Mouse (Mus musculus) kidney, postnatal 4 days (tissue): Measurements from ENCODE around the gene Zfand2b.
A peak's percentile ranks its signal among the peaks of the same experiment; 100 is the strongest.

Source experiments
- DNase-seq, 2 experiments: peaks; one replicate each; pipeline ENCODE4 v3.0.0; 2021; ENCODE audit warnings: mixed read lengths in 2 of 2

The Zfand2b gene

DNA sequence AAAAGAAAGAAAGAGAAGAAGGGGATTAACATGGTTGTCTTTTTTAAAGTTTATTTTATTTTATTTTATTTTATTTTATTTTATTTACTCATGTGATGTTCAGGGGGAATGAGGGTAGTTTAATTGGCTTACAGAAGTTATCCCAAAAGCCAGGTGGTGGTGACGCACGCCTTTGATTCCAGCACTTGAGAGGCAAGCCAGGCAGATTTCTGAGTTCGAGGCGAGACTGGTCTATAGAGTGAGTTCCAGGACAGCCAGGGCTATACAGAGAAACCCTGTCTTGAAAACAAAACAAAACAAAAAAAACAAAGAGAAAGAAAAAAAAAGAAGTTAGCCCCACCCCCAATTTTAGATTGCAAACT is 8.2 kb upstream of the Zfand2b start:
- no peak for DNase-seq

DNA sequence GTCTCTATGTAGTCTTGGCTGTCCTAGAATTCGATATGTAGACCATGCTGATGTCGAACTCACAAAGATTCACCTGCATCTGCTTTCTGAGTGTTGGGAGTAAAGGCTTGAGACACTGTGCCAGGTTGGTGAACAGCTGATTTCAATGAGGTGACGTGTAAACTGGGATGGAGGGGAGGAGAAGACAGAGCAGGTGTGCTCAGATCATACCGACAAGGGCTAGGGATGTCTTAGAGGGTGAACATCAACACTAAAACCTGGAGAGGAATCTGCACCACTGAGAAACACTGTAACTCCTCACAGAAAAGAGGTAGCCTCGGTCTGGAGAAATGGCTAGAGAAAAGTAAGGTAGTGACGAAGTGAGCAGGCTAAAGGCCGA is 364 bp upstream of the Zfand2b start:
- no peak for DNase-seq

DNA sequence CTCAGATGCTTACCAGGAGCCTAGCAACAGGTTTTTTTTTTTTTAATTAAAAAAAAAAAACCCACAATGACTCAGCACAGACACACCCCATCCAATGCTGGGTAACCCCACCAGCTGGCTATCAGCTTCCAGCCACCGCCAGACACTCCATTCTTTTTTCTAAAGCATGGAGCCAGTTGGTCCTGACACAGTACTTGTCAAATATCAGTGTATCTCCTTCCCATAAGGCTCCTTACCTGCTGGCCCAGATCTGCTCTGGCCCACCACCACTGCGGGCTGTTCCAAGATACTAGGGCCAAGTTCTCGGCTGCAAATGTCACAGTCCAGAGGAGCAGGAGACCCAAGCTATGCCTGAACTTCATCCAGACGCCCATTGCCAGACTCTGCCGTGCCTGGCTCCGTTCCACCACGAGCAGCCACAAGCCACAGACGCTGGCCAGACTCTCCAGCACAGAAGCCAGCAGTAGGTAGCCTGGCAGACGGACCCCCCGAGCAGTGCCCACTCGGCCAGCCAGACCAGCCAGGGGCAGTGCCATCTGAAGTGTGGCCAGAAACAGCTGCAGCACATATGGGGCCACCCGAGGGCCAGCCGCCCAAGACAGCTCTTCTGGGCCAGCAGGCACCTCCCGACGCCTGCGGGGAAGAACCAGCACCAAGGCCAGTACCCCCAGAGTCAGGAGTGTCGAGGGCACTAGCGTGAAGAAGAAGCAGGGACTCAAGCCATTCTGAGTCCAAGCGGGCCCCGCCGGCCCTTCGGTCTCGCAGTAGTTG is 11.1 kb downstream of the Zfand2b start:
- DNase-seq: no peak

DNA sequence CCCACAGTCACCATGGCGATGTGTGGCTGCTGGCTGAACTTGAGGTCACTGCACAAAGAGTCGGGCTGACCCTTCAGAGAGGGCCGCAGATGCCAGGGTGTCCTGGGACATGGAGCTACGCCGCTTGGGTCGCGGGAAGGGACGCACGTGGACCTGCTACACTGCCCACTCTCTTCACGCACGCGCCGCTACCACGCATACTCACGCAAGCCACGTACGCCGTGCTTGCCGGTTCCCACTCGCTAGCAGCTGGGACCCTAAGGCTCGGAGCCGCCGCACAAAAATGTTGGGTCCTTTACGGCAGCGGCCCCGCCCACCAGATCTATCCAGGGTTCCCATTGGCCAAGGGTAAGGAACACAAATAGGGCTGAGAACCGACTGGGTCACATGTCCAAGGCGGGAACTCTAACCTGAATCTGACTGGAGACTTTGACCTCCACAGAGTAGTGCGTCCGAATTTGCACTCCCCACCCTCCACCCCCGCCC is 11.7 kb downstream of the Zfand2b start, which contains the start of gene Abcb6:
Abcb6 (minus strand) TSS at position 288 of the 486 bp plus-strand sequence.
- peak; percentile 93 to 96 for DNase-seq

DNA sequence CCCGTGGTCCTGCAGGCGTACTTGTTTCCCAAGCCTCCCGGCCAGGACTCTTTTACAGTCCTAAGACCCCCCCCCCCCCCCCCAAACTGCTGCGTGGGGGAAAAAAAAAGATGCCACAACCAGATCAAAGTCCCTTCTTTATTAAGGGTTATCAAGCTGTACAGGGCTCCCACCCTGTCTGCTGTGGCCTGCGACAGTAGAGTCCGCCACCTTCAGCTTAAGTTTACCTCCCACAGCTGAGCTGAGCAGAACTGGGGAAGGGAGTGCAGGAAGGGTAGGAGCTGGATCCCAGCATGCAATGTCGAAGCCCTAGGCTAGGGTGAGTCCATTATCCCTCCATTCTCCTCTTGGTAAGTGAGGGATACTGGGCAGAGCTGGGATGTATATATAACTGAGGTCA is 12.3 kb downstream of the Zfand2b start:
- DNase-seq: no peak

DNA sequence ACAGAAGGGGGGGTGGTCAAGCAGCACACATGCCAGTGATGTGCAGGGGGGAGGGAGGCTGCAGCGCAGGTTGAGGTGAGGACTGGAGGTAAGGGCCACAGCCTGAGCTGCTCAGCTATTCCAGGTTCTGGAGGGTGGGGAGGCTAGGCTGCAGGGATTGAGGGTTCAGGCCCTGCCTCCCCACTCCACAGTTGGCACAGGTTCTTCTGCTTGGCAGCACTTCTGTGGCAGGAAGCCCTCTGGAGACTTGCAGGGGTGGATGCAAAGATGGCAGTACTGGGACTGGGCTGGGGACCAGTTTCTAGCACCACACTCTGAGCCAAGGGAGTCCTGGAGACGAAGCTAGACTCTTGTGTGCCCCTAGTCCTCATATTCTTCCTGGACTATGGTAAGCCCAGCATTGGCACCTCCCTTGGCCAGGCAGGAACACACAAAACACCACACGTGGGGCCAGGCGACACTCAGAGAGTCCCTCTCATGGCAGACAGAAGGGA is 13.0 kb downstream of the Zfand2b start:
- DNase-seq: no peak

DNA sequence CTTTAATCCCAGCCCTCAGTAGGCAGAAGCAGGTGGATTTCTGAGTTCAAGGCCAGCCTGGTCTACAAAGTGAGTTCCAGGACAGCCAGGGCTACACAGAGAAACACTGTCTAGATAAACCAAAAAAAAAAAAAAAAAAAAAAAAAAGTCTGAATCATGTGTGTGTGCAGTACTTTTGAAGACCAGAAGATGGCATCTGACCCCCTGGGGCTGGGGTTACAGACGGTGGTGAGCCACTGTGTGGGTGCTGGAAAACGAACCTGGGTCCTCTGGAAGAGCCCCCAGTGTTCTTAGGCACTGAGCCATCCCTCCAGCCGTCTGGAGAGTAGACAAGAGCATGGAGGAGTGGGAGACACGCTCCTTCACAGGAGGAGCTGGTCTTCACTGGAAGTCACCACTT is 13.7 kb downstream of the Zfand2b start:
- DNase-seq: no peak

DNA sequence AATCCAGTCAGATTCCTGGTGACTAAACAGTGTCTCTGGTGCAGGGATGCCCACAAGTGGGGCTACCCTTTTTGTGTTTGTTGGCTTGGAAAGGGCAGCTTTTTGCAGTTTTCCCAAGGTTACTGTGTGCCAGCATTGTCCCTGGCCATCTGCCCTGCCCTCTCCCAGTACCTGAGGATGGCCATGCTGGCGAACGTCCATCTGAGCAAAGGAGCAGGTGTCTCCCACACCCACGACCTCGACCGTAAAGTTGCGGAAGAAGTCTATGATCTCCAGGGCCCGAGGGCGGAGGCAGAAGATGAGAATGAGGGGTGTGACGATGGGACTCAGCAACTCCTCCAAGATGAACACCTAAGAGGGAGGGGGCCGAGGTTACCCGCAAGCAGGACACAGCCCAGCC is 17.0 kb downstream of the Zfand2b start:
- no peak for DNase-seq

DNA sequence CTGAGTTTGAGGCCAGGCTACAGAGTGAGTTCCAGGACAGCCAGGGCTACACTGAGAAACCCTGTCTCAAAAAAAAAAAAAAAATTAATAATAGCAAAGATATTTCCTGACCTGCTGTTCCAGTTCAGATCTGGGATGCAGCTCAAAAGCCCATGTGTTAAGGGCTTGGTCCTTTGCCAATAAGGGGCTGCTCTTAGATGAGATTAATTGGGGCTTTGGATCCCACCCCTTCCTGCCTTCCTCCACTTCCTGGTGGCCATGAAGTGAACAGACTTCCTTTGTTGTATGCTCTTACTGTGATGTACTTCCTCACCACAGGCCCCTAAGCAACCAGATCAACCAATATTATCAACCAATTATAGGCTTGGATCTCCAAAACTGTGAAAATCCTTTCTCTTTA is 18.7 kb downstream of the Zfand2b start:
- DNase-seq: no peak

DNA sequence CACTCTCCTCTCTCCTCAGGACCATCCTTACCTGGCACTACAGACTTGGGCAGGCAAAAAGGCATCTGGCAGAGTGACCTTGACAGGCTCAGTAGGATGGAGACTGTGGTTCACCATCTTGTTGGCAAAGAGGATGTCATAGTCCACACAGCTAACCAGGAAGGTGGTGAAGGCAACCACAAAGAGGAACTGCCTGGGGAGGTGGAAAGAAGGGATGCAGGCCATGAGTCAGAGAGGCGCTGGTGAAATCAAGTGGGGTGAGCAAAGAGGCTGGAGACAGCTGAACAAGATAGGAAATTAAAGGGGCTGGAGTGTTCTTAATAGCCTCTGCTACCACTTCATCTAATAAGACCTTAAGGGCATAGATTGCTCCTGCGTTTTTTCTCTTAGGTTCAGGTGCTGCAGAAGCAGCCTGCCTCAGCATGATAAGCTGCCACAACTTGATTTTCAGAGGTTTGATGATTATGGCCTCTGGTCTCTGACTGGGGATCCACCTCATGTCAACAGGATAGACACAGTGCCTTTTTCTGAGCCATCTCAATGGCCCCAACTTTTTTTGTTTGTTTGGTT is 19.6 kb downstream of the Zfand2b start:
- DNase-seq: no peak

DNA sequence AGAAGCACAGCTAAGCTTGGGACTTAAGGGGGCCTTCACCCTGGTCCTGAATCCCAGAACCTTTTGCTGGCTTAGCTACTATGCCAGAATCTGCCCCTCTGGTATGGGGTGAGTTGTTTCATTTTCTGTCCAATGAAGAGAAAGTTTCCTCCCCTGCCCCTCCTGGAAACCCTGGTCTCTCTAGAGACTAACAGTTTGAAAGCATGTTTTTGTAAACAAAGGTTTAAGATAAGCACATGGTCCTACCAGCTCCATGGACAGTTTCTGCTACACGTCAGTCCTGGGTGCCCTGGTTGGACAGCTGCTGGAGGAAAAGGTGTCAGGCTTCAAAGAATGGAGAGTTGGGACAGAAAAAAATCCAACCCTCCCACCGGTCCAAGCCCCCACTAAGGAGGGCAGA is 22.1 kb downstream of the Zfand2b start:
- DNase-seq: no peak

DNA sequence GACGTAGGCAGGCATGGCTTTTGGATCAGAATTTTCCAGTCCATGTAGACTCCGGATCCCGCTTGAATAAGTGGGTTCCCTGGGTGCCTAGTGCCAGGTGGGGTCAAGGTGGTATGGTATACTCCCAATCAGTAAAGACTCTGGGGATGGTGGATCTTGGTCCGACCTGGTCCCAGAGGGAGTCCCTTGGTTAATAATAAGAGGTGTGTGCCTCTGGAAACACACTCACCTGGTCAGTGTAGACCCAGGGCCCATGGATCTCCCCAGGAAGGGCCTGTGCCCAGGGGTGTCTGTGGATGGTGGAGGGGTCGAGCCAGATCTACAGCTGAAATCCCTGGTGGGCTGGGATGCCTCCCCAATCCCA is 22.8 kb downstream of the Zfand2b start:
- DNase-seq: no peak

DNA sequence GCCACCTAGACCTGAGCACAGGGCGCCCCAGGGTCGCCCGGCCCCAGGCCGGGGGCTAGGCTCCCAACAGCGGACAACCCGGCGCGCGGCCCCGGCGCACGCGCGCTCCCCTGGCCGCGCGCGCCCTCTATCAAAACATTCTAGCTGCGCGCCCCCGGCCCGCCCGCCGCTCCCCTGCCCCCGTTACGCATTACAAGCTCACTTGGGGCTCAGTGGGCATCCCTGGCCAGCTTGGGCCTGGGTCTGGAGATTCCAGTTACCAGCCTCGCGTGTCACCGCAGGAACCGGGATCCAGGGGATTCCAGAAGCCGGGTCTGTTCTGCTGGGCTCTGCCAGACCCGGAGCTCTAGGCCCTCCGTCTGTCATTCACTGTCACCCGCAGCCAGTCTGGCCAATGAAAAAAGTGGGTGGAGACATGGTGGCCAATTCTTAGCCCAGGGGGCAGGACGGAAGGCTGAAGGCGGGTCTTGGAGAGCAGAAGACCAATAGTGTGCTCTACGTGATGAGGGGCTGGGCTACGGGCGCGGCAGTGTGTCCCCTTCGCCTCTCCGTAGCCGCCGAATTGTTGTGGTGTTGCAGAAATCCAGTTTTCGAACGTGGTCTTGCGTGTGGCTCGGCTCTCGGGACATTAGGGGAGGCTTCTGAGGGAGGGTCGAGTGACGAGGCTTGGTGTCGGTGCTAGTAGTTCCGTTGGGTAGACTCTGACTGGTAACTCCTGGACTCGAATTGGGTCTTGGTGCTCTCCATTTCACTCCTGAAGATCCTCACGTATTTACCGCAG is 23.4 kb downstream of the Zfand2b start, which contains the start of the genes Ankzf1 and Atg9a:
Ankzf1 (plus strand) TSS at position 530 of the 781 bp plus-strand sequence.
Atg9a (minus strand) TSS at position 575 of the 781 bp plus-strand sequence.
- DNase-seq: peak; percentile 91 to 96

DNA sequence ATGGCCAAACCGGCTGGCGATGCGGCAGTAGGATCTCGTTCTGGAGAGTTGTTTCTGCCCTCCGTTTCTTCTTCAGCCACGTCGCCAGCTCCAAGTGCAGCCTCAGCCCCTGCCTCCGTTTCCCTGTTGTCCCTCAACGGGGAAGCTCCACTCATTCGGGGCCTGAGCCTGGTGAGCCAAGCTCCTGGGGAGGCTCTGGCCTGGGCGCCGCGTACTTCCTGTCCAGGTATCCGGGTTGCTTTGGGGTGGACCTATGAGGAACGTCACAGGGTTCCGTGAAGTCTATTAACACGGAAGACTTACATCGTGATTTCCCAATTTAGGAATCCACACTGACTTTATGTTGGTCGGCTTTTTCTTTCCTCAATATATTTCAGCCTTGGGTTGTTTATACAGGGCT is 24.0 kb downstream of the Zfand2b start:
- DNase-seq: peak; percentile 58 to 70

DNA sequence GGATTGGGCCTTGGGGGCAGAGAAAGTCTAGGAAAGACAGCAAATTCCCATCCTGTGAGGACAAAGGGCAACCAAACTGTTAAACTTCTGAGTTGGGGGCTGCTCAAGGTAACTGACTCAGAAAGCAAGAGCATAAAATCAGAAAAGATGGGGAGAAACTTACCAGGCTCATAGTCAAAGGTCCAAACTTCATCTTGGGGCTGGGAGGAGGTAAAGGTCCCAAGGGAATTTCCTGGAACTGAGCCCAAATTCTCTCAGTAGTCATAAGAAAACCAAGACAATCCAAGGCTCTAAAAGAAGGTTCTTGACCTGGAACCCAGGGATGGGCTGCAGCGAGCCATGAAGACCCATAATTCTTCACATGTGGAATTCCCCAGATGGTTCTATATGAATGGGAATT is 32.8 kb downstream of the Zfand2b start:
- DNase-seq: no peak

DNA sequence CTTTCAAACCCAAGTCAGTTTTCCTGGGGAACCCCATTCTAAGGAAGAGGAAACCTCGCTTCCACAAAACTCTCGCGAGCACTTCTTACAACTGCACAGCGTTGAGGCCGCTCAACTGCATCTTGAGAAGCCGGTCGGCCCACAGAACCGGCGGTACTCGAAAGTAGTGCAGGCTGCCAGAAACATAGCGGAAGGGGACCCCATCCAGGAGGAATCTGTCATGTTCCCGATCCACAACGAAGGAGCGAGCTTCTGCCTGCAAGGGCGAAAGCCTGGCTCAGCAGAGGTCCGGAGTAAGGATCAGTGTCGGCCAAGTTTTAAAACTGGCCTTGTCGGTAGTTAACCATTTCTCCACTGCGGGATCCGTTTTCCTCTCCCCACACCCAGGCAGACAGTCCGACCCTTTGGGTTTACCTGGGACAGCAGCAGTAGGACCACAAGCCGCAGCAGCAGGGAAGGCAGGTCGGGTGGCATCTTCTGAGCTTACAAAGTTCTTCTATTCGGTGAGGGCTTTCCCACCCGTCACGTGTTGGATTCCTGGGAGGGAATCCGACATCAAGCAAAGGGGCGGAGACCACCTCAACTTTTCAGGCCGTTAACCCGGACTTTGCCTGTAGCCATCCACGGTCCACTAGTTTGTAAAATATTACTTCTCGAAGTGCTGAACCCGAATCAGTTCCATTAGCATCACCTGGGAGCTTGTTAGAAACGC is 40.7 kb downstream of the Zfand2b start:
- peak; percentile 73 to 84 for DNase-seq

DNA sequence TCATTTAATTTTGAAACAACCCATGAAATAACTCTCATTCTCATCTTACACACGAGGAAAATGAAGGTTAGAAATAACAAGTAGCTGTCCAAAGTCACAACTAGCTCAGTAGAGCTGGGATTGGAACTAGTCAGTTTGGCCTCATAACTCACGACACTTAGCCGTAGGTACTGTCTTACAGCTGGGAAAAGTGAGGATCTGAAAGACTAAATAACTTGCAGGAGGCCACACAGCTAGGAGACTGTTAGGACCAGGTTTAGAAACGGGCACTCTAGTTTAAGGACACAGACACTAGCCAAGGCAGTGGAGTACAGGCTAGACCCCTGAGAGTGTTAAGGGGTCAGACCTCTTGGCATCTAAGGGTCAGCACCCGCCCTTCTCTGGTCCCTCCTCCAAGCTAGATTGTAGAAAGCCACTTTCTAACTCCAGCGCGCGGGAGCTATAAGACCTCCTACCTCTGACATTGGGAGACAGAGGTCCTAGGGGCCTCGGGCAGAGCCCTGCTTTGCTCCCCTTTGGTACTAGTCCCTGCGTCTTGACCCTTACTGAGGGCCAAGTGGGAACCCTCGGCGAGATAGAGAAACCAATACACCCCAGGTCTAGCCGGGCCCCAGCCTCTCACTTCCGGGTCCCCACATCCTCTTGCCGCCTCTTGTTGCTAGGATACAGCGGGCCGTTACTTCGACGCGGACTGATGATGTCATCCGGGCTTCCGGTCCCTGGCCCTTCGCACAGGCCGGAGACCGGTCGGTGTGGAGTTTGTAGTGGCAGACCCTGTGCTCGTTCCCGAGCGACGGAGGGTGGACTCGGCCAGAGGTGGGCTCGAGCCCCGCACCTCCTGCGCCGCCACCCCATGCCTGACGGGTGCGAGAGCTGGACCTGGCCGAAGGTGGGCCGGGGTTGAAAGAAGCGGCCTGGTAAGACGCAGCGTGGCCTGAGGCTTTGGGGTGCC is 42.0 kb downstream of the Zfand2b start, which contains the start of the genes Glb1l and Stk16:
Glb1l (minus strand) TSS at position 678 of the 952 bp plus-strand sequence.
Stk16 (plus strand) TSS at position 703 of the 952 bp plus-strand sequence.
- peak; percentile 98 for DNase-seq

DNA sequence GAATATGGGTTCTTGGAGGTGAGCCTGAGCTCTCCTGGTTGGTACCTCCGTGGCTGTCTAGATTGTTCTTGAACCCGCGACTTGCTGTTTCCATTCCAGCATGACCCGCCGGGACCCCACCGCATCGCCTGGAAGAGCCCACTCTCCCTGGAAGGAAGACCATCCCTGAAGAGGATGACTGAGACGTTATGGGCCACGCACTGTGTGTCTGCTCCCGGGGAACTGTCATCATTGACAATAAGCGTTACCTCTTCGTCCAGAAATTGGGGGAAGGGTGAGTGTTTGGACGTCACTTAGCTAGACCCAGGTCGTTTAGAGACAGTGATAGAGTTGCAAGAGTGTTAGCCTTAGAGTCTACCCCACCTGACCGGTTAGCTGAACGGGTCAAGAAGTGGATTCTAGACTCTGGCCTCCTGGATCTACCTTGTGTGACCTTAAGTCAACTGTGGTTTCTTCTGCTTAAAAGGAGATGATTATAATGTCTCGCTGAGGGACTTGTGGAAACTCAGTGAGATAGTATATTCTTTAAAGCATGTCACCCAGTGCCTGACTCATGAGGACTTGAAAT is 42.8 kb downstream of the Zfand2b start:
- no peak for DNase-seq

DNA sequence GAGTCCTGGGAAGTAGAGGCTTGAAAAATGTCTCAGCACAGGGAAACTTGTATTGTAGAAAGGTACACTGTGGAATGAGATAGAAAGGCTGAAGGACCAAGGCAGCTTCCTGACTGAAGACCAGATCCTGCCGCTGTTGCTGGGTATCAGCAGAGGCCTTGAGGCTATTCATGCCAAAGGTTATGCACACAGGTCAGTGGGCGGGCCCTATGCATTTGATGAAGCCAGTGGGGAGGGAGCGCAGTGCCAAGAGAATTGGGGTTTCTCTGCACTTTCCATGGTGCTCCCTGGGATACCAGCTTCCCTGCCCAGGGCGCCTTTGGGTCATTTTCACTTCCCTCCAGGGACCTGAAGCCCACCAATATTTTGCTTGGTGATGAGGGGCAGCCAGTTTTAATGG is 44.1 kb downstream of the Zfand2b start:
- no peak for DNase-seq

DNA sequence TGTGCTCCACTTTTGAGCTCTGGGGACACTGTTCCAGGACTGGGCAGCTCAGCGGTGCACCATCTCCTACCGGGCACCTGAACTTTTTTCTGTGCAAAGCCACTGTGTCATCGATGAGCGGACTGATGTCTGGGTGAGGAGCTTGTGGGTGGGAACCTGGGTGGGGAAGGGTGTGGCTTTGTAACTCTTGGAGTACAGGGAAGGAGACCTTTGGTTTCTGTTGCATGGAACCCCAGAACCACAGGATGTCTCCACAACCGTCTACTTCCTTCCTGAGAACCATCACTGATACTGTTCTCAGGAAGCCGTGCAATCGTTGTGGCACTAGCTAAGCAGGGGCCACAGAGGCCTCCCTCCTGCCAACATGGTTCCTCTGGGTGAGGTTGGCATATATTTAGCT is 44.6 kb downstream of the Zfand2b start:
- no peak for DNase-seq

DNA sequence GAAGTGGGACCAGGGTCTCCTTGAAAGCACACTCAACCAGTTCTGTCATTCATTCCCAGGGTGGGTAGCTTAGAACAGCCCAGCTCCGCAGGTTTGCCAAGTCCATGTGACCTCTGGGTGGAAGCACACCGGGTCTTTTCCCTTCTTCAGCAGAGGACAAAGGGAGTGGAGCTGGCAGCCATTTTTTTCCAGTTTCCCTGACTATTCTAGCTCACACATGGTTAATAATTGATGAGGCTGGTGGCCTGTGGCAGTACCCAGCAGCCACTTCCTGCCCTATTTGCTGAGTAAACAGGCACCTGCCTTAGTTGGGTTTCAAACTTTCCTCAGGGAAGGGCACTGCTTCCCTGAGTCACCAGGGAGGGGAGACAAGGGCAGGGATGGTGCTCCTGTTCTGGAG is 46.0 kb downstream of the Zfand2b start:
- DNase-seq: peak; percentile 59 to 79
